Mouse (Mus musculus) retina, embryonic 14.5 days (tissue): ENCODE data around the gene Rtbdn.

ENCODE experiments used
- DNase-seq: peaks from one replicate; pipeline ENCODE4 v3.0.0-alpha.2; 2015; ENCODE audit warnings: low spot score

Rtbdn gene

GRCm38 (mm10) chr8:84925557-84925956, 21.2 kb upstream of the Rtbdn start:
- DNase-seq, result no peak

GRCm38 (mm10) chr8:84927513-84927912, 19.3 kb upstream of the Rtbdn start:
- no peak for DNase-seq

GRCm38 (mm10) chr8:84928456-84929306, 18.1 kb upstream of the Rtbdn start:
- DNase-seq, result peak; percentile 89

- DNase-seq, result no peak
Observed at GRCm38 (mm10) chr8:84930582-84930981, 16.2 kb upstream of the Rtbdn start.

GRCm38 (mm10) chr8:84933767-84934559, 12.8 kb upstream of the Rtbdn start:
- no peak for DNase-seq

GRCm38 (mm10) chr8:84934860-84935259, 11.9 kb upstream of the Rtbdn start:
- peak; percentile 96 for DNase-seq

- peak; percentile 74 for DNase-seq
Observed at GRCm38 (mm10) chr8:84935489-84935888, 11.3 kb upstream of the Rtbdn start.

- peak; percentile 50 for DNase-seq
Observed at GRCm38 (mm10) chr8:84936041-84936961, 10.5 kb upstream of the Rtbdn start.

GRCm38 (mm10) chr8:84936962-84937546, 9.7 kb upstream of the Rtbdn start, which contains the start of gene Mast1:
TSS of gene Mast1 (minus strand) at chr8:84937359.
- DNase-seq, result peak; percentile 86

GRCm38 (mm10) chr8:84937620-84938485, 8.9 kb upstream of the Rtbdn start:
- DNase-seq, result no peak

- DNase-seq, result peak; percentile 55
Observed at GRCm38 (mm10) chr8:84943699-84944098, 3.1 kb upstream of the Rtbdn start.

- peak; percentile 73 for DNase-seq
Observed at GRCm38 (mm10) chr8:84944478-84945160, 2.2 kb upstream of the Rtbdn start.

- DNase-seq, result peak; percentile 53
Observed at GRCm38 (mm10) chr8:84945235-84945632, 1.6 kb upstream of the Rtbdn start.

- DNase-seq, result peak; percentile 75
Observed at GRCm38 (mm10) chr8:84945633-84946527, 911 bp upstream of the Rtbdn start.

- no peak for DNase-seq
Observed at GRCm38 (mm10) chr8:84947241-84947545, 402 bp downstream of the Rtbdn start.

- no peak for DNase-seq
Observed at GRCm38 (mm10) chr8:84949753-84950152, 3.0 kb downstream of the Rtbdn start.

GRCm38 (mm10) chr8:84952612-84953255, 5.9 kb downstream of the Rtbdn start:
- DNase-seq, result no peak

GRCm38 (mm10) chr8:84956768-84957167, 10.0 kb downstream of the Rtbdn start:
- DNase-seq, result peak; percentile 92

GRCm38 (mm10) chr8:84959811-84960210, 13.0 kb downstream of the Rtbdn start:
- DNase-seq, result no peak
